Mouse (Mus musculus) urinary bladder, postnatal 36 days (tissue): ENCODE results near the gene Rdx.

Experiments
- DNase-seq, 2 experiments: peaks; one replicate each; pipeline ENCODE4 v3.0.0; 2022; ENCODE audit warnings: low spot score in 2 of 2, mixed read lengths in 1 of 2

The Rdx gene

DNA sequence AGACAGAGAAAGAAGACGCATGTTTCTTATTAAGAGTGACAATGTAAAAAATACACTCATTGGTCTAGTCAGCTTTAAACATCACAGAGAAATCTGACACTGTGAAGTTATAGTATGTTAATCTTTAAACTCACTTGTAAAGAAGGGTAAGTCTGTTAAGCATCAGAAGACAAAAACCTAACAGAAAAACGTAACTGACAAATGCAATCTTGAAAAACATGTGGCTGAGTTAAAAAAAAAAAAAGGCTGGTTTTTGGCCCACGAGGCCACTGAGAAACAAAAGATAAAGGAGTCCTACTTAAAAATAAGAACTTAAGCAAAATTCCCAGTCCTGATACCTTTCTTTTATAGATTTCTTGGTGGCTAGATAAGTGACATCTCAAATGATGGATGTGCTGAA lies 63.8 kb downstream of the Rdx start:
- no peak for DNase-seq

DNA sequence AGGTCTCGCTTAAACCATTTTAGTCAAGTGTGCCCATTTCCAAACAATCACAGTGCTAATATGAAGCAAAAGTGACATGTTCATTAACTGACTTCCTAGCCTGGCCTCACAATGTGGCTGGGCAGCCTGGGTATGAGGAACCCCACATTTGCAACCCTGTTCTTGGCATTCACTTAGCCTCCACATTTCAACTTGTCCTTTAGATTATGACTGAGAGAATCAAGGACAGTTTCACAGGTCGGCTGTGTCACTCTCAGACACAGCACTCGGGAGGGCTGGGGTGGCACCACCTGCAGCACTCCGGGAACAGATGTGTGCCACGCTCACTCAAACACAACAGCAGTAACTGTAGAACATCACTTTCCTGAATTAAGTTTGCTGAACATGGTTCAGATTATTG lies 66.1 kb downstream of the Rdx start:
- DNase-seq = no peak

DNA sequence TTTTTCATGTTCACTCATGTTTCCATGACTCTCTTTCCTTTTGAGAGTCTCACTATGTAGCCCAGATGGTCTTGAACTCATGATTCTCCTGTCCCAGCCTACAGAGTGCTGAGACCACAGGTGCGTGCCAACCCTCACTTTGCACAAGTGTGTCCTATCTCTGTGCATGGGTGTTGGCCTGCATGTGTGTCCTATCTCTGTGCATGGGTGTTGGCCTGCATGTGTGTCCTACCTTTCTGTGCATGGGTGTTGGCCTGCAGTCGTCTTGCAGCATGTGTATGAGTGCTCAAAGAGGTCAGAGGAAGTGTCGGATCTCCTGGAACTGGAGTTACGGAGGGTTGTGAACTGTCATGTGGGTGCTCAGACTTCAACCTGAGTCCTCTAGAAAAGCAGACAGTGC lies 72.2 kb downstream of the Rdx start:
- no peak for DNase-seq

GRCm38 (mm10) chr9:52125225-52125624 lies 78.3 kb downstream of the Rdx start:
- no peak for DNase-seq

GRCm38 (mm10) chr9:52130348-52130747 lies 83.4 kb downstream of the Rdx start:
- DNase-seq = no peak

DNA sequence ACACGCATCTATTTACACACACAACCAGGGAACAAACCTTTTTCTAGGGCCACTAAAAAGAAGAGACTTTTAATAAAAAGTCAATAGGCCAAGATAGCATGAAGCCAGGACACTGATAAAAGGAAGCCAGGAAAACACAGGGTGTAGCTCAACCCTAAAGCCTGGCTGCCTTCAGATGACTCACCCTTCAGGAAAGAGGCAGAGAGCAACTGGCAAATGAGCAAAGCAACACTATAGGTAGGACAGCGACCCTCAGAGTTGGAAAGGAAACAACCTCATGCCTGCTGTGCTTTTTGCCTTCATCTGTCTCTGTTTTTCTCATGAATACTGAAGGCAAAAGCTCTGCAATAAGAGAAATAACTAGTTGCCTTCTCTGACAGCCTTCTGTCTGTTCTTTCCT lies 85.8 kb downstream of the Rdx start:
- no peak for DNase-seq
